Mouse (Mus musculus) testis, adult 2 months (tissue): ENCODE measurements around the gene Upk3a.

ENCODE experiments used
- CTCF ChIP-seq: fragments of 200-500 bp; IDR thresholded peaks from 2 replicates; pipeline ENCODE4 v1.5.1; 2012; ENCODE audit warnings: low read depth, mild to moderate bottlenecking, inconsistent platforms, low read length, moderate library complexity; ENCODE audit not compliant: control insufficient read depth, insufficient read depth, insufficient replicate concordance
- POLR2A ChIP-seq: fragments of 200-500 bp; IDR thresholded peaks from 2 replicates; pipeline ENCODE4 v1.6.1; 2012; ENCODE audit warnings: low read depth, mild to moderate bottlenecking, inconsistent platforms, low read length, moderate library complexity; ENCODE audit not compliant: control insufficient read depth

GRCm38 (mm10) chr15:84986171-84987019, 30.5 kb upstream of the Upk3a start:
- no peak for TF ChIP-seq CTCF
- TF ChIP-seq POLR2A: no peak
